Mouse (Mus musculus): ENCODE measurements around the gene Ksr1.

GRCm38 (mm10) chr11:79051522-79051921, 94.7 kb downstream of the Ksr1 start:
- TF ChIP-seq CTCF (IDR thresholded peaks at IDR 0.05; ENCODE audit: control insufficient read depth, insufficient read depth, low read length) (no peak), POLR2A (IDR thresholded peaks at IDR 0.05; ENCODE audit: borderline replicate concordance, control insufficient read depth, low read depth, low read length) (no peak)

Measured in bone marrow, adult 2 months (tissue).